Mouse (Mus musculus): ENCODE measurements at regions not wholly inside any gene's neighbourhood (a gene's known extent, or its start where the extent isn't known, plus 50 kb on each side); places are given as distances from the start of the nearest gene placed in this dataset.

- intact Hi-C loops (cut with DNase I), result loop anchor here (2.0 kb wide), 1 partner anchor 525 kb away; the partner anchor contains the start of gene Slitrk5
- DNase-seq (ENCODE audit: extremely low spot score in 1 of 2, low spot score in 2 of 2), result peak; percentile 18 to 57
These were observed 394.7 kb upstream of the Slitrk6 start for GRCm38 (mm10) chr14:111149653-111150052.

DNA sequence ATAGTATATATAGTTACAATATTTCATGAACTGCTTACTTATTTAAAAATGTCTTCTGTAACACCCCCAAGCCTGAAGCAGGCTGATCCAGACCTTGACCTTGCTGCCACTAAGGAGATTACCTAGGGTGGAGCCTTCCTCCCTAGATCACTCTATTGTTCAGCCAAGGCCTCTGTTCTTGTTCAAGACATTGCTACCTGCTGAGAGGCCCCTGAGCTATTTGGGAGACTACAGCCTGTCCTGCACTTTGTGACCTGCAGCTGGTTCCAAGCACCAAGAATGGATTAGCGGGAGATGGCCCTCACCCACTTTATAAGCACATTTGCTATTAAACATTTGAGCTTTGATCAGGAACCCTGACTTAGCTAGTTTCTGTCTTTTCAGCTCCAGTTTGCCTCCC lies 361.7 kb upstream of the Slitrk6 start:
- no peak for DNase-seq (ENCODE audit: extremely low spot score in 1 of 2, low spot score in 2 of 2)
- intact Hi-C loops (cut with DNase I), result no loop called here

GRCm38 (mm10) chr14:111103579-111103978 lies 348.6 kb upstream of the Slitrk6 start:
- intact Hi-C loops (cut with DNase I), result no loop called here
- DNase-seq (ENCODE audit: extremely low spot score in 1 of 2, low spot score in 2 of 2), result no peak

GRCm38 (mm10) chr14:111100257-111100656 lies 345.3 kb upstream of the Slitrk6 start:
- DNase-seq (ENCODE audit: extremely low spot score in 1 of 2, low spot score in 2 of 2), result no peak
- intact Hi-C loops (cut with DNase I), result no loop called here

GRCm38 (mm10) chr14:111096229-111096628 lies 341.3 kb upstream of the Slitrk6 start:
- intact Hi-C loops (cut with DNase I), result no loop called here
- no peak for DNase-seq (ENCODE audit: extremely low spot score in 1 of 2, low spot score in 2 of 2)

DNA sequence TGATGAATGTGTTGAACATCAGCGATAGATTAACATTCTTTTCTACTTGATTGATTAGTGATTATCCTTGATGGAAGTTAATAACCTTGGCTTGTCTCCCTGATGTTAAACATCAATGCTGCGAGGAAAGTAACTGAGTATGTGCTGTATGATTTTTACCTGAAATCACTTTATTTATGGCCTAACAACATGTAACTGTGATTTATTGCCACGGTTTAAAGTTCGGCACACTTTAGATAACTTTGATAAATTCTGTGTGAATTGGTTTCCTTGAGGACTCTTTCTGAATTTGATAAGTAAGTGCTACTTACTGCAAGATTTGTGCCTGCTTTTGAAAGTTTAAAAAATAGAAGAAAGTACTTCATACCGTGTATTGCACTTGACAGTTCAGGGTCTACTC lies 319.6 kb upstream of the Slitrk6 start:
- no peak for DNase-seq (ENCODE audit: extremely low spot score in 1 of 2, low spot score in 2 of 2)
- intact Hi-C loops (cut with DNase I), result no loop called here

- intact Hi-C loops (cut with DNase I), result no loop called here
- DNase-seq (ENCODE audit: extremely low spot score in 1 of 2, low spot score in 2 of 2), result peak in 1 of 2 experiments; percentile 16
These were observed 318.6 kb upstream of the Slitrk6 start for GRCm38 (mm10) chr14:111073529-111073928.

Measured in left cerebral cortex, postnatal 10 days (tissue).